Mouse (Mus musculus) ES-E14 (cell line): ENCODE measurements around the gene Dpp6.

Source experiments
- CHD2 ChIP-seq: IDR thresholded peaks from 2 replicates; pipeline ENCODE4 v1.6.1; 2014; ENCODE audit warnings: mild to moderate bottlenecking, low read depth, low read length, inconsistent platforms
- HCFC1 ChIP-seq: IDR thresholded peaks from 2 replicates; pipeline ENCODE4 v1.6.1; 2012; ENCODE audit warnings: low read length, inconsistent platforms, borderline replicate concordance; ENCODE audit not compliant: insufficient read depth
- MAFK ChIP-seq: IDR thresholded peaks from 2 replicates; pipeline ENCODE4 v1.6.1; 2014; ENCODE audit warnings: mild to moderate bottlenecking, low read depth, low read length, inconsistent platforms; ENCODE audit not compliant: insufficient read depth
- ZC3H11A ChIP-seq: IDR thresholded peaks from 2 replicates; pipeline ENCODE4 v1.6.1; 2012; ENCODE audit warnings: low read depth, mild to moderate bottlenecking, inconsistent platforms, low read length, borderline replicate concordance
- ZNF384 ChIP-seq: IDR thresholded peaks from 2 replicates; pipeline ENCODE4 v1.6.1; 2012; ENCODE audit warnings: low read depth, low read length, inconsistent platforms

- TF ChIP-seq HCFC1 (no peak), ZNF384 (no peak), CHD2 (no peak), MAFK (no peak), ZC3H11A (no peak)
Observed at GRCm38 (mm10) chr5:27255247-27255646, 438.2 kb downstream of the Dpp6 start.
